Mouse (Mus musculus): Measurements from ENCODE around the gene Vav3.

- no peak for TF ChIP-seq POLR2A (IDR thresholded peaks at IDR 0.05; ENCODE audit: extremely low read depth, insufficient read depth, low read length)
- no peak for TF ChIP-seq CTCF (IDR thresholded peaks at IDR 0.05; ENCODE audit: extremely low read depth, insufficient read depth, low read length)
These were observed 281.3 kb downstream of the Vav3 start for GRCm38 (mm10) chr3:109621721-109622120.

Data from cortical plate, adult 2 months (tissue).